Mouse (Mus musculus) layer of hippocampus, adult 8-10 months (tissue): ENCODE measurements around the gene Ehbp1. TPM values are rescaled to one million over a fixed set of nuclear protein-coding genes. Genes with fewer than 3 reads are reported as not detected.

Experiments used
- DNase-seq, 2 experiments: peaks; one replicate each; pipeline ENCODE4 v3.0.0; 2022; ENCODE audit warnings: low spot score in 2 of 2
- total RNA-seq, 4 experiments: library from RNA; stranded (reverse); gene quantifications; 2 replicates each; pipeline ENCODE4 v1.2.4; 2022

The Ehbp1 gene
- total RNA-seq: 10 to 100 TPM; 42.5 to 54.5 (median 51.4) TPM

DNA sequence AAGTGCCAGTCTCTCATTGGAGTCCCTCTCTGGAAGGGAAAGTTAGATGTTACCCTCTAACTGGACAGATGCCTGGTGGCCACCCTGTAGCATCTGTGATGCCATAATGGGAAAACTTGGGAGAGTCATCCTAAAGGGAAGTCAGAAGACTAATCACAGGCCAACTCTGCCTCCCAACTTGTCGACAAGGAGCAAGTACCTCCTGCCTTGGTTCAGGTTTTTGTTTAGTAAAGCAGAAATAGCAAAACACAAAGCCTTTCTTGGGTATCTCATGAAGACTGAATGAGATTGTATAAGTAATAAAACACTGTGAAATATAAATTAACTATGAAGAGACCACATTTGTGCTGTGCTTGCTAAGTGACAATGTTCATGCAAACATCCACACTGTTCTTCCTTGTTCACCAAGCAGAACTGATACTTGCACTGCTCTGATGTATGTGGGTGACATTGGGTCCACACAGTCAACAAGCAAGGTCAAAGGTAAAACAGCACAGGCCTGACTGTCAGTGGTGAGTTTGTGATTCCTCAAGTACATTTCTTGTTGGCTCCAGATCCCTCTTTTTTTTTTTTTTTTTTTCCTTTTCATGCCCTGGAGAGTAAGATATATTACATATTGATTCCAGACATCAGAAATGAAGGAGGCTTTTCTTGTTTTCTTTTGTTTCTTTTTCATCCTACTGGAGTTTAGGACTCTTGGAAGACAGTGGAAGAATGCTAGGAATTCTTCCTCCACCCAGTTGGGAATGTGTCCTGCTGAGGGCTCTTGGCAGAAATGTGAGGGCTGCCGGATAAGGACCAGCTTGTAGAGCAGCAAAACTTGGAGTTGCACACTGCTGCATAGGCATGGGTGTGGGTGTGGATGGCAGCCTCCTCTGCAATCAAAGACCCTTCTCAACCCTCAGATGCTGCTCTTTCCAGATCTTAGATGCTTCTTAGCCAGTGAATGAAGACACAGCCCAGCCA lies at the start of gene Ehbp1:
Ehbp1 (minus strand) TSS at position 51 of the 966 bp plus-strand sequence.
- no peak for DNase-seq

DNA sequence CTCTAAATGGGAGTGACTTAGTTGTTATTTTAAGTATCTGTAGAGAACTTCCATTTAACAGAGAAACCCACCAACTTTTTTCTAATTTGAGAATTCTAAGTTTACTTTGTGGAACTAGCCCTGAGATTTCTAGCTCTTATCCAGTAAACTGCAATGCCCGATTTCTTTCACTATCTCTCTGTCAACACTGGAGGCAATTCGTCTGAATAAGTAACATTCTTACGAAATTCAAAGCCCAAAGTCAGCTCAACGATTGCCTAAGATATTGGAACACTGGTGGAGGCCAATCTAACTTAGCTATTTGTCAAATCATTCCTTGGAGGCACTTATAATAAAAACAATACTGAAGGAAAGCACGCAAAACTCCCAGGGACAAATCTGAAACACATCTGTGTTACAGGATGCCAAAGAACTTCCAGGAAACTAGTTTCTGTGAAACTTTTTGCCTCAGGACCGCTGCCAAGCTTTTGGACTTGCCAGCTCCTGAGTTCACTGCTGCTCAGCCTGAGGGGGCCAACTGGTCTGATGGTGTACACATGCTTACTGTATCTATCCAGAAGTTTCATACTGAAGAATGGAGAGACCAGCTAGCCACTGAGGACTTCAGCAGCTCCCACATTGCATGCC lies 45.5 kb upstream of the Ehbp1 start:
- no peak for DNase-seq

DNA sequence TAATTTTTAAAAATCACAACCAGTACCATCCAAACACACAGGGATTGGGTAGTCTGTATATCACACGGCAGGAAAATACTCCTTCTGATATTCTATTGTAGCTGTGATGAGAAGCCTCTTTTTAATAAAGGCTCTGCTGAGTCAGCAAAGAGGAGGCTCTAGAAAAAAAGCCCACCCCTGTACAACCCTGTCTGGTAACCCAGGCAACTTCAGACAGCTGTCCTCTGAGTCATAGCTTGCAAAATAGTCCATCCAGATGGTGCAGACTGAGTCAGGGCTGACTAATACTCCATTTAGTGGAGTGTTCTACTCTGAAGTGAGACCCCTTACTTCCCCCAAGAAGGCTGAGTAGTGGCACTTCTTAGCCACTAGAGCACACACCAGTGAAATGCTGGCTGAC lies 41.4 kb upstream of the Ehbp1 start:
- DNase-seq: no peak

GRCm38 (mm10) chr11:22374811-22375210 lies 32.7 kb upstream of the Ehbp1 start:
- DNase-seq: no peak

DNA sequence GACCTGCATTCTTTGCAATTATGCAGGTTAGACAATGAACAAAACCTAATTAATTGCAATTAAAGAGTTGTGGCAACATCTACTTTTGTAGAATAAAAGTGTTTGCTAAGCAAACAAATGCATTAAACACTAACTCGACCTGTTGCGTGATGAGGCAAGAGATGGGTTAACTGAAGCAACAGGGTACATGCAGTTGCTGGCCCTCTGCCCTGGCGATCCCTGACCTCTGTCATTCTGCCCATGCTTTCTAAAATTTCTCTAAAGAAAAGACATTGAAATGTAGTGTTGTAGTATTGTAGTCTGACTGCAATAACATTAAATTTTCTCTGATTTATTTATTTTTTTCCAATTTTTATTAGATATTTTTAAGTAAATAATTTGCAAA lies 31.2 kb upstream of the Ehbp1 start:
- no peak for DNase-seq

- DNase-seq: no peak
Measured at GRCm38 (mm10) chr11:22372609-22373289, 30.7 kb upstream of the Ehbp1 start.

GRCm38 (mm10) chr11:22369841-22370240 lies 27.7 kb upstream of the Ehbp1 start:
- no peak for DNase-seq

- no peak for DNase-seq
Measured at GRCm38 (mm10) chr11:22368621-22369020, 26.5 kb upstream of the Ehbp1 start.

GRCm38 (mm10) chr11:22366486-22366885 lies 24.4 kb upstream of the Ehbp1 start:
- DNase-seq: no peak

- DNase-seq: no peak
Measured at GRCm38 (mm10) chr11:22353962-22354621, 12.0 kb upstream of the Ehbp1 start.

- no peak for DNase-seq
Measured at GRCm38 (mm10) chr11:22349945-22350344, 7.9 kb upstream of the Ehbp1 start.

- DNase-seq: peak; percentile 25
Measured at GRCm38 (mm10) chr11:22348536-22348910, 6.4 kb upstream of the Ehbp1 start.

DNA sequence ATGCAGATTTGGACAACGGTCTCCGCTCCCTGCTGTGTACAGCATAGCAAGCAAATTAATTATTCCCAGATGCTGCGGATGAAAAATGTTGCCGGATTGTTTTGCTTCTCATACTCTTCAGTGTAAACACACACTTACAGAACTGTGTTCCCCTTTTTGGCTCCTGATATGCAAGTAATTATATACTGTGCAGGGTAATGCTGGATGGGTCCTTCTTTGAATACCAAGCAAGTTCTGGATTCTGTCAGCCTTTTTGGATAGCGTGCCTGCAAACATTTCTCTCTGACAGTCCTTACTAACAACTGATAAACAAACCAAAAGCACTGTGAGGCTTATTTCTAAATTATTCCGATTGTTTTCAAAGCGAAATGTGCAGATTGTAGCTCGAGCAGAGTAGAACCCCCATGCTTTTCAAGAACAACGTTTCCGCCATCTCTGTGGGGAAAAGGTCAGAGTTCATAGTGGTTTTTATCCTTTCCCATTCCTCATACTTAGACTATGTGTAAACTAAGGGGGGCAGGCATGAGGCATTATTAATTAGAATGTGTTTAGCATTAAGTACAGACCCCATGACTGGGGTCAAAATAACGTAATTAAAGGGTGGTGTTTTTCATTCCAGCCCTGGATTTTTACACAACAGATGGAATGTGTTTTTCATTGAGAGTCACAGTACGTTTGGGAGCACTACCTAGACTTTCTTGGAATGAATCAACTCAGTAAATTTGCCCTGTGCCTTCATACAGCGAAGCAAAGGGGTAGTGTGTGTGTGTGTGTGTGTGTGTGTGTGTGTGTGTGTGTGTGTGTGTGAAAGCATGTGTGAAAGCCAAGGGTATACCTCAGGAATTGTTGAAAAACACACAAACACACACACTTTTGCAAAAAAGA lies 5.8 kb upstream of the Ehbp1 start:
- no peak for DNase-seq

- DNase-seq: no peak
Measured at GRCm38 (mm10) chr11:22327302-22327910, 14.7 kb downstream of the Ehbp1 start.

DNA sequence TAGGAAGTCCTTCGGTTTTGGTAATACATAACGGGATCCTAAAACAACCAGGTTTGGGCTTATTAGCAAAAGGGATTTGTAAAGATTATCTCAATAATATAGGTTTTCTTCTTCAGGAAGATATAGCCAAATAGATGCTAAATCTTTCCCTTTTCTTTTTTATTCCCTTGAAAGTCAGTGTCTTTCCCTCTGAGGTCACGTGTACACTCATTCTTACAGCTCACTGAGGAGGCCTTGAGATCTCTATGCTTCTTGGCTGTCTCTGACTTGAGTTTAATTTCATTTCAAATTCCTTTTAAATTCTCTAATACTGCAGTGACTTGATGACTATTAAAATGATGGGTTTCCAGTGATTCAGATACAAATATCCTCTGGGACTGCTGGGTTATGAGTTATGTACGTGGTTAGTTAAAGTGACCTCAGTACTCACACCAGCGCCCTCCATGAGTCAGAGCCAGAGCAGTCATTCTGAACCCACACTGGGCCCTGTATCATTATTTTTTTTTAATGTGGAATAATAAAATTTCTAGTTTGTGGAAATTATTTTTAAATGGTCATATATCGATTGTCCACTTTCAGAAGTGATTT lies 24.2 kb downstream of the Ehbp1 start:
- no peak for DNase-seq

GRCm38 (mm10) chr11:22315801-22316200 lies 26.3 kb downstream of the Ehbp1 start:
- DNase-seq: no peak

DNA sequence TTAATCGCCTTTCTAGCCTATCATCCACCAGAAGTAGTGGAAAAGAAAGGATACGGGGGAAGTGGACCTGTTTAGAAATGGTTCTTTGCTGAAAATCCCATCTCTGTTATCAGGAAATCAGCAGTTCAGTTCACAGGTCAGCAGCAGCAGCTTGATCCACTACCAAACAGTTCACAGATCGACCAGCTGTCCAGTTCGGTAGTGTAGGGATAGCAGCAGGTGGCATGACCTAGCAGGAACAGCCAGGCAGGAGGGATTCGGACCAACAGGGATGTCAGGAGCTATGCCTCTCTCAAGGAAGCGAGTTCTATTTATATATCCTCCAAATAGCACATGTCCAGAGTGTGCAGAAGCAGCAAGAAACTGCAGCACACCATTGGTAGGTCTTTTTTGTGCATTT lies 40.9 kb downstream of the Ehbp1 start:
- DNase-seq: no peak

- DNase-seq: no peak
Measured at GRCm38 (mm10) chr11:22289164-22289563, 52.9 kb downstream of the Ehbp1 start.

DNA sequence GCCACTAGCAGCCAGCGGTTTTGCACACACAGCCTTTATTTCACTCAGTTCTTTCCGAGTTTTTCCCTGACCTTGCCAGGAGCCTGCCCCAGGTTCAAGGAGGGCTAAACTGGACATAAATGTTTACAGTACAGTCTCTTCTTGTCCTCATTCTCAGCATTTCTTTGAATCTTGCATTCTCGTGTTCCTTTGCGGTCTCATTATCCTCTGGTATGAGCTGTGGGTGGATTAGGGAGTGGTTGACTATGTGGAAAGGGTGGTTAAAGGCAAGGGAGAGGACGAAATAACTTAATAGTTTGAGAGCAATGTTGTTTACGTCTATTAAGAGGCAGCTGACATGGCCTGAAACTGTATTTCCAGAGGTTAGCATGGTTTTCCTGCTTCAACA lies 54.6 kb downstream of the Ehbp1 start:
- DNase-seq: no peak
